ENCODE assay signal across 12 mouse cellular contexts in the genomic region with DNA sequence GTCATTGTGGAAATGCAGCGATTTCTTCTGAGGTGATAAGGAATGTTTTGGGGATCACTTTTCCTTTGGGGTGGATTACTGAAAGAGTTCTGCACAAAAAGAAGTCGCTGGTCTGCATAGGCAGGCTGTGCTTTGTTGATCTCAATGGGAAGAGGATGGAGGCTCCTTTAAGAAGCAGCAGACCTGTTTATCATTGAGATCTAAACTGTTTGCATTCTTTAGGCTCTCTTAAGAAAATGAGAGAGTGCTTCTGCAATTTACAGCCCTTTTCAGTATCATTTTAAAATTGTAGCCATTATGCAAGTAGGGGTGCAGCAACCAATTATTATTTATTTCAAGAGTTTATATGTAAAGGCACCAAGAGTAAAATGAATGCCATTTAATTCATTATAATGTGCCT. TPM values are rescaled to one million over a fixed set of nuclear protein-coding genes. Genes with fewer than 3 reads are reported as not detected.
A peak's percentile ranks its signal among the peaks of the same experiment; 100 is the strongest.
DNase-seq lines count a peak whose midpoint lies in the region; ATAC-seq lines count a peak whose summit lies in the region.
"Had no signal": no experiment of that assay in that cellular context is flagged by ENCODE, and none has a peak within 500 bp of the region (broad histone marks: within the 10 kb centered on the region; RNA-seq: fewer than 3 reads in every experiment).

No protein-coding gene starts in this region.

- no peak for ATAC-seq in heart, embryonic 16.5 days (replicated peaks; ENCODE audit: extremely low read depth, insufficient read depth, low FRiP score)
- no peak for ATAC-seq in neural tube, embryonic 11.5 days (ENCODE audit: insufficient read depth, low FRiP score, low TSS enrichment)
- no peak for ATAC-seq in liver, embryonic 12.5 days
- ATAC-seq in CD4-positive, CD25-positive, alpha-beta regulatory T cell, adult 4 months, result no peak
- ATAC-seq in megakaryocyte progenitor cell, adult 5-6 weeks (replicated peaks; ENCODE audit: poor library complexity), result no peak

- H3K9ac ChIP-seq in heart, embryonic 16.5 days (ENCODE audit: low read length), result no peak overlapping the region
- H3K9ac ChIP-seq in neural tube, embryonic 11.5 days (ENCODE audit: low read length), result no peak overlapping the region
- no peak overlapping the region for H3K9ac ChIP-seq in liver, embryonic 12.5 days

- H3K27me3 ChIP-seq in heart, embryonic 16.5 days (ENCODE audit: control insufficient read depth, insufficient read depth, low read length), result no peaks in the 10 kb centered on the region
- H3K27me3 ChIP-seq in neural tube, embryonic 11.5 days (ENCODE audit: control insufficient read depth, insufficient read depth, low read length), result no peaks in the 10 kb centered on the region
- H3K27me3 ChIP-seq in liver, embryonic 12.5 days (replicated peaks), result peaks cover 29% of the 10 kb centered on the region; the same call in 1 of the 2 replicates

- no peak for DNase-seq in heart, adult 8-10 months (ENCODE audit: low spot score)
- no peak for DNase-seq in neural tube, embryonic 11.5 days (ENCODE audit: low spot score)
- DNase-seq in neural tube, embryonic 10.5 days (ENCODE audit: extremely low spot score, low spot score), result no peak
- DNase-seq in urinary bladder, adult 2 months (ENCODE audit: low spot score), result no peak
- DNase-seq: cerebellum, adult 11-12 months; heart, adult 18-20 months; lung, postnatal 36 days; retina, postnatal 1 day had no signal

- no peak overlapping the region for H3K27ac ChIP-seq in heart, embryonic 16.5 days (ENCODE audit: low read length)
- H3K27ac ChIP-seq in neural tube, embryonic 11.5 days (ENCODE audit: low read depth, low read length), result no peak overlapping the region
- no peak overlapping the region for H3K27ac ChIP-seq in liver, embryonic 12.5 days

- H3K4me2 ChIP-seq in heart, embryonic 16.5 days (ENCODE audit: low read depth, low read length), result peak overlapping the region; percentile 82
- H3K4me2 ChIP-seq in neural tube, embryonic 11.5 days (ENCODE audit: low read depth), result peak overlapping the region; percentile 58; the same call in 1 of the 2 replicates
- peak overlapping the region; percentile 91 for H3K4me2 ChIP-seq in liver, embryonic 12.5 days

- peaks cover 5% of the 10 kb centered on the region; the same call in 1 of the 2 replicates for H3K4me1 ChIP-seq in heart, embryonic 16.5 days (ENCODE audit: control insufficient read depth, insufficient read depth, low read length)
- no peaks in the 10 kb centered on the region for H3K4me1 ChIP-seq in neural tube, embryonic 11.5 days (ENCODE audit: control insufficient read depth, insufficient read depth, low read length)
- H3K4me1 ChIP-seq in liver, embryonic 12.5 days, result peaks cover 18% of the 10 kb centered on the region

- H3K9me3 ChIP-seq in heart, embryonic 16.5 days (replicated peaks; ENCODE audit: control insufficient read depth, low read length), result no peaks in the 10 kb centered on the region
- no peaks in the 10 kb centered on the region for H3K9me3 ChIP-seq in neural tube, embryonic 11.5 days (ENCODE audit: control insufficient read depth, low read length)
- H3K9me3 ChIP-seq in liver, embryonic 12.5 days (replicated peaks), result no peaks in the 10 kb centered on the region

- no peaks in the 10 kb centered on the region for H3K36me3 ChIP-seq in heart, embryonic 16.5 days (ENCODE audit: control insufficient read depth, insufficient read depth)
- no peaks in the 10 kb centered on the region for H3K36me3 ChIP-seq in neural tube, embryonic 11.5 days (ENCODE audit: control insufficient read depth, insufficient read depth, low read length)
- H3K36me3 ChIP-seq in liver, embryonic 12.5 days, result no peaks in the 10 kb centered on the region

- H3K4me3 ChIP-seq in heart, embryonic 16.5 days (ENCODE audit: low read length), result 0 out of 2 replicates have a peak overlapping the region, but pooled peaks have one; percentile 14
- no peak overlapping the region for H3K4me3 ChIP-seq in neural tube, embryonic 11.5 days (ENCODE audit: low read depth, low read length)
- no peak overlapping the region for H3K4me3 ChIP-seq in liver, embryonic 12.5 days

- 52% methylated on average over 2 of the region's 2 CpGs for WGBS in heart, embryonic 16.5 days
- WGBS in neural tube, embryonic 11.5 days, result 35% methylated on average over 2 of the region's 2 CpGs
- WGBS in liver, embryonic 12.5 days (ENCODE audit: insufficient replicate concordance), result 26% methylated on average over 2 of the region's 2 CpGs

RNA-seq across cellular contexts. Expression of gene Sh3kbp1, which starts 2.1 kb away (rescaled TPM):
- polyA plus RNA-seq in heart, embryonic 16.5 days (2015; fragmentation: Nextera tagmentation; extraction: Ambion mirVana), result 163 and 166 TPM in 2 replicates
- total RNA-seq in heart, adult 8-10 months (2022), result 100 to 1,000 TPM; 114 to 142 (median 125) TPM
- polyA plus RNA-seq in neural tube, embryonic 11.5 days (2014; fragmentation: Nextera tagmentation; extraction: Ambion mirVana), result 39.7 and 42.6 TPM in 2 replicates
- polyA plus RNA-seq in liver, embryonic 12.5 days (2016; fragmentation: Nextera tagmentation; extraction: Ambion mirVana), result 16.1 and 16.8 TPM in 2 replicates
- polyA plus RNA-seq in urinary bladder, adult 2 months (2012; rRNA removed), result 44.2 and 45.0 TPM in 2 replicates
- 100 to 1,000 TPM; 330 to 401 TPM for polyA plus RNA-seq in CD4-positive, CD25-positive, alpha-beta regulatory T cell, adult 4 months (2017; shearing (Covaris generic))
- total RNA-seq in megakaryocyte progenitor cell, adult 5-6 weeks (2015), result 92.6 and 99.8 TPM in 2 replicates
- 105 and 107 TPM in 2 replicates for total RNA-seq in megakaryocyte progenitor cell, adult 5-6 weeks (2017)
